Mouse (Mus musculus): Measurements from ENCODE around the gene Olfr1441. TPM values are rescaled to one million over a fixed set of nuclear protein-coding genes. Genes with fewer than 3 reads are reported as not detected.

The Olfr1441 gene
- polyA plus RNA-seq, 1 experiment from 2014 or later, result not detected

GRCm38 (mm10) chr19:12439581-12439980, 22.3 kb downstream of the Olfr1441 start:
- Histone ChIP-seq H3K9me3 (ENCODE audit: control insufficient read depth) (no peaks in the 10 kb centered on the region), H3K36me3 (ENCODE audit: control insufficient read depth, insufficient read depth) (no peaks in the 10 kb centered on the region), H3K27me3 (replicated peaks; ENCODE audit: control insufficient read depth, insufficient read depth, low read length) (no peaks in the 10 kb centered on the region), H3K4me3 (ENCODE audit: low read depth, low read length) (no peak overlapping the region), H3K4me2 (replicated peaks; ENCODE audit: low read depth) (no peak overlapping the region), H3K9ac (ENCODE audit: low read depth, low read length) (no peak overlapping the region), H3K4me1 (replicated peaks; ENCODE audit: control insufficient read depth, insufficient read depth, low read length) (no peaks in the 10 kb centered on the region), H3K27ac (ENCODE audit: low read depth, low read length) (no peak overlapping the region)
- no peak for ATAC-seq
- WGBS, result 45% methylated on average over 1 of the region's 1 CpGs
- no peak for TF ChIP-seq CTCF (IDR thresholded peaks at IDR 0.05; ENCODE audit: low read depth)

- H3K4me3 ChIP-seq (ENCODE audit: low read depth, low read length), result no peak overlapping the region
- no peak for ATAC-seq
- H3K4me2 ChIP-seq (replicated peaks; ENCODE audit: low read depth), result no peak overlapping the region
- no peak overlapping the region for H3K9ac ChIP-seq (ENCODE audit: low read depth, low read length)
- no peak for TF ChIP-seq CTCF (IDR thresholded peaks at IDR 0.05; ENCODE audit: low read depth)
- no peaks in the 10 kb centered on the region for H3K4me1 ChIP-seq (replicated peaks; ENCODE audit: control insufficient read depth, insufficient read depth, low read length)
- no peaks in the 10 kb centered on the region for H3K9me3 ChIP-seq (ENCODE audit: control insufficient read depth)
- no peaks in the 10 kb centered on the region for H3K27me3 ChIP-seq (replicated peaks; ENCODE audit: control insufficient read depth, insufficient read depth, low read length)
- no peak overlapping the region for H3K27ac ChIP-seq (ENCODE audit: low read depth, low read length)
- WGBS, result 57% methylated on average over 5 of the region's 5 CpGs
- H3K36me3 ChIP-seq (ENCODE audit: control insufficient read depth, insufficient read depth), result no peaks in the 10 kb centered on the region
Measured at GRCm38 (mm10) chr19:12440103-12440725, 23.0 kb downstream of the Olfr1441 start.

- no peak for TF ChIP-seq CTCF (IDR thresholded peaks at IDR 0.05; ENCODE audit: low read depth)
- WGBS, result 75% methylated on average over 4 of the region's 4 CpGs
Measured at GRCm38 (mm10) chr19:12442560-12442959, 25.3 kb downstream of the Olfr1441 start.

GRCm38 (mm10) chr19:12445014-12445413, 27.8 kb downstream of the Olfr1441 start:
- no peak for TF ChIP-seq CTCF (IDR thresholded peaks at IDR 0.05; ENCODE audit: low read depth)
- Histone ChIP-seq H3K9ac (ENCODE audit: low read depth, low read length) (no peak overlapping the region), H3K36me3 (ENCODE audit: control insufficient read depth, insufficient read depth) (no peaks in the 10 kb centered on the region), H3K27me3 (replicated peaks; ENCODE audit: control insufficient read depth, insufficient read depth, low read length) (no peaks in the 10 kb centered on the region), H3K9me3 (ENCODE audit: control insufficient read depth) (no peaks in the 10 kb centered on the region), H3K4me1 (replicated peaks; ENCODE audit: control insufficient read depth, insufficient read depth, low read length) (no peaks in the 10 kb centered on the region), H3K27ac (ENCODE audit: low read depth, low read length) (no peak overlapping the region), H3K4me2 (replicated peaks; ENCODE audit: low read depth) (no peak overlapping the region), H3K4me3 (ENCODE audit: low read depth, low read length) (no peak overlapping the region)
- ATAC-seq, result no peak
- 79% methylated on average over 3 of the region's 3 CpGs for WGBS

More at GRCm38 (mm10) chr19:12442560-12442959, 25.3 kb downstream of the Olfr1441 start:
- Histone ChIP-seq H3K36me3 (ENCODE audit: control insufficient read depth, insufficient read depth) (no peaks in the 10 kb centered on the region), H3K4me2 (replicated peaks; ENCODE audit: low read depth) (no peak overlapping the region), H3K9me3 (ENCODE audit: control insufficient read depth) (no peaks in the 10 kb centered on the region), H3K9ac (ENCODE audit: low read depth, low read length) (no peak overlapping the region), H3K4me1 (replicated peaks; ENCODE audit: control insufficient read depth, insufficient read depth, low read length) (no peaks in the 10 kb centered on the region), H3K27me3 (replicated peaks; ENCODE audit: control insufficient read depth, insufficient read depth, low read length) (no peaks in the 10 kb centered on the region), H3K27ac (ENCODE audit: low read depth, low read length) (no peak overlapping the region), H3K4me3 (ENCODE audit: low read depth, low read length) (no peak overlapping the region)
- ATAC-seq, result no peak

- Histone ChIP-seq H3K36me3 (ENCODE audit: control insufficient read depth, insufficient read depth) (no peaks in the 10 kb centered on the region), H3K27ac (ENCODE audit: low read depth, low read length) (no peak overlapping the region), H3K9me3 (ENCODE audit: control insufficient read depth) (no peaks in the 10 kb centered on the region), H3K9ac (ENCODE audit: low read depth, low read length) (no peak overlapping the region), H3K27me3 (replicated peaks; ENCODE audit: control insufficient read depth, insufficient read depth, low read length) (no peaks in the 10 kb centered on the region), H3K4me3 (ENCODE audit: low read depth, low read length) (no peak overlapping the region), H3K4me1 (replicated peaks; ENCODE audit: control insufficient read depth, insufficient read depth, low read length) (no peaks in the 10 kb centered on the region), H3K4me2 (replicated peaks; ENCODE audit: low read depth) (no peak overlapping the region)
- no peak for TF ChIP-seq CTCF (IDR thresholded peaks at IDR 0.05; ENCODE audit: low read depth)
- no peak for ATAC-seq
- 62% methylated on average over 12 of the region's 12 CpGs for WGBS
Measured at GRCm38 (mm10) chr19:12457401-12458066, 40.3 kb downstream of the Olfr1441 start.

- TF ChIP-seq CTCF (IDR thresholded peaks at IDR 0.05; ENCODE audit: low read depth), result no peak
- H3K27me3 ChIP-seq (replicated peaks; ENCODE audit: control insufficient read depth, insufficient read depth, low read length), result no peaks in the 10 kb centered on the region
Measured at GRCm38 (mm10) chr19:12459516-12459915, 42.3 kb downstream of the Olfr1441 start.

More at GRCm38 (mm10) chr19:12459516-12459915, 42.3 kb downstream of the Olfr1441 start:
- Histone ChIP-seq H3K9ac (ENCODE audit: low read depth, low read length) (no peak overlapping the region), H3K4me1 (replicated peaks; ENCODE audit: control insufficient read depth, insufficient read depth, low read length) (no peaks in the 10 kb centered on the region), H3K36me3 (ENCODE audit: control insufficient read depth, insufficient read depth) (no peaks in the 10 kb centered on the region), H3K4me3 (ENCODE audit: low read depth, low read length) (no peak overlapping the region), H3K9me3 (ENCODE audit: control insufficient read depth) (no peaks in the 10 kb centered on the region), H3K27ac (ENCODE audit: low read depth, low read length) (no peak overlapping the region), H3K4me2 (replicated peaks; ENCODE audit: low read depth) (no peak overlapping the region)
- ATAC-seq, result no peak
- whole genome bisulfite sequencing, result 79% methylated on average over 4 of the region's 4 CpGs
